Mouse (Mus musculus) liver, embryonic 14.5 days (tissue): Measurements from ENCODE around the gene Ank2.

Source experiments
- CTCF ChIP-seq: IDR thresholded peaks from 2 replicates; pipeline ENCODE4 v1.5.1; 2016; ENCODE audit warnings: antibody characterized with exemption, low read depth, control low read depth
- EP300 ChIP-seq: IDR thresholded peaks from 2 replicates; pipeline ENCODE4 v1.6.1; 2016; ENCODE audit warnings: antibody characterized with exemption, low read depth

- no peak for TF ChIP-seq CTCF
- TF ChIP-seq EP300 = no peak
Observed at GRCm38 (mm10) chr3:127525188-127525819, 26.2 kb upstream of the Ank2 start.
